Mouse (Mus musculus): ENCODE data around the gene Mif4gd. TPM values are rescaled to one million over a fixed set of nuclear protein-coding genes. Genes with fewer than 3 reads are reported as not detected.

Gene Mif4gd
- polyA plus RNA-seq, 1 experiment: 15.5 TPM

- Histone ChIP-seq H3K36me3 (replicated peaks; ENCODE audit: low read length) (peaks cover 64% of the 10 kb centered on the region), H3K27me3 (replicated peaks) (no peaks in the 10 kb centered on the region), H3K9me3 (no peaks in the 10 kb centered on the region), H3K4me1 (peaks cover 75% of the 10 kb centered on the region), H3K4me3 (replicated peaks) (peak within 1 kb of the TSS; percentile 92)
- TF ChIP-seq GATA1 (IDR thresholded peaks at IDR 0.05; ENCODE audit: borderline replicate concordance, low read length) (no peak), FLI1 (IDR thresholded peaks at IDR 0.05; ENCODE audit: low read length) (no peak)
Observed at GRCm38 (mm10) chr11:115603476-115604303, 9.1 kb downstream of the Mif4gd start, which contains the start of the genes Mrps7 and Gga3. TSS of gene Mrps7 (plus strand) at chr11:115603925. TSS of gene Gga3 (minus strand) at chr11:115604051.

GRCm38 (mm10) chr11:115603128-115603475 is 9.7 kb downstream of the Mif4gd start:
- no peaks in the 10 kb centered on the region for H3K27me3 ChIP-seq (replicated peaks)
- TF ChIP-seq GATA1 (IDR thresholded peaks at IDR 0.05; ENCODE audit: borderline replicate concordance, low read length) (no peak), FLI1 (IDR thresholded peaks at IDR 0.05; ENCODE audit: low read length) (no peak)
- peaks cover 62% of the 10 kb centered on the region for H3K36me3 ChIP-seq (replicated peaks; ENCODE audit: low read length)
- H3K9me3 ChIP-seq: no peaks in the 10 kb centered on the region
- H3K4me1 ChIP-seq: peaks cover 75% of the 10 kb centered on the region
- H3K4me3 ChIP-seq (replicated peaks): peak overlapping the region; percentile 92

- H3K27me3 ChIP-seq (replicated peaks): no peaks in the 10 kb centered on the region
- H3K4me1 ChIP-seq: peaks cover 86% of the 10 kb centered on the region
- no peak for TF ChIP-seq FLI1 (IDR thresholded peaks at IDR 0.05; ENCODE audit: low read length)
- no peak for TF ChIP-seq GATA1 (IDR thresholded peaks at IDR 0.05; ENCODE audit: borderline replicate concordance, low read length)
- H3K9me3 ChIP-seq: no peaks in the 10 kb centered on the region
- peak overlapping the region; percentile 64 for H3K4me3 ChIP-seq (replicated peaks)
- H3K36me3 ChIP-seq (replicated peaks; ENCODE audit: low read length): peaks cover 59% of the 10 kb centered on the region
Observed at GRCm38 (mm10) chr11:115601174-115601573, 11.6 kb downstream of the Mif4gd start.

- Histone ChIP-seq H3K4me3 (replicated peaks) (peak overlapping the region; percentile 64), H3K36me3 (replicated peaks; ENCODE audit: low read length) (peaks cover 57% of the 10 kb centered on the region), H3K27me3 (replicated peaks) (no peaks in the 10 kb centered on the region), H3K4me1 (peaks cover 82% of the 10 kb centered on the region), H3K9me3 (no peaks in the 10 kb centered on the region)
- TF ChIP-seq FLI1 (IDR thresholded peaks at IDR 0.05; ENCODE audit: low read length) (no peak), GATA1 (IDR thresholded peaks at IDR 0.05; ENCODE audit: borderline replicate concordance, low read length) (no peak)
Observed at GRCm38 (mm10) chr11:115600743-115601142, 12.0 kb downstream of the Mif4gd start.

- Histone ChIP-seq H3K36me3 (replicated peaks; ENCODE audit: low read length) (peaks cover 57% of the 10 kb centered on the region), H3K4me3 (replicated peaks) (peak overlapping the region; percentile 78), H3K4me1 (peaks cover 71% of the 10 kb centered on the region), H3K9me3 (no peaks in the 10 kb centered on the region), H3K27me3 (replicated peaks) (no peaks in the 10 kb centered on the region)
- no peak for TF ChIP-seq GATA1 (IDR thresholded peaks at IDR 0.05; ENCODE audit: borderline replicate concordance, low read length)
- no peak for TF ChIP-seq FLI1 (IDR thresholded peaks at IDR 0.05; ENCODE audit: low read length)
Observed at GRCm38 (mm10) chr11:115599722-115600121, 13.0 kb downstream of the Mif4gd start.

- peak overlapping the region; percentile 35 for H3K4me3 ChIP-seq (replicated peaks)
- TF ChIP-seq GATA1 (IDR thresholded peaks at IDR 0.05; ENCODE audit: borderline replicate concordance, low read length): no peak
- no peak for TF ChIP-seq FLI1 (IDR thresholded peaks at IDR 0.05; ENCODE audit: low read length)
- no peaks in the 10 kb centered on the region for H3K27me3 ChIP-seq (replicated peaks)
- peaks cover 66% of the 10 kb centered on the region for H3K4me1 ChIP-seq
- H3K9me3 ChIP-seq: no peaks in the 10 kb centered on the region
- H3K36me3 ChIP-seq (replicated peaks; ENCODE audit: low read length): peaks cover 71% of the 10 kb centered on the region
Observed at GRCm38 (mm10) chr11:115598309-115598708, 14.5 kb downstream of the Mif4gd start.

GRCm38 (mm10) chr11:115595209-115595608 is 17.6 kb downstream of the Mif4gd start:
- no peaks in the 10 kb centered on the region for H3K9me3 ChIP-seq
- peaks cover 45% of the 10 kb centered on the region for H3K4me1 ChIP-seq
- TF ChIP-seq GATA1 (IDR thresholded peaks at IDR 0.05; ENCODE audit: borderline replicate concordance, low read length): no peak
- TF ChIP-seq FLI1 (IDR thresholded peaks at IDR 0.05; ENCODE audit: low read length): no peak
- H3K36me3 ChIP-seq (replicated peaks; ENCODE audit: low read length): peaks cover 82% of the 10 kb centered on the region
- H3K4me3 ChIP-seq (replicated peaks): no peak overlapping the region
- no peaks in the 10 kb centered on the region for H3K27me3 ChIP-seq (replicated peaks)

- Histone ChIP-seq H3K27me3 (replicated peaks) (no peaks in the 10 kb centered on the region), H3K4me1 (peaks cover 10% of the 10 kb centered on the region; the same call in 1 of the 2 replicates), H3K9me3 (no peaks in the 10 kb centered on the region), H3K36me3 (replicated peaks; ENCODE audit: low read length) (peaks cover 94% of the 10 kb centered on the region), H3K4me3 (replicated peaks) (no peak overlapping the region)
- no peak for TF ChIP-seq GATA1 (IDR thresholded peaks at IDR 0.05; ENCODE audit: borderline replicate concordance, low read length)
- no peak for TF ChIP-seq FLI1 (IDR thresholded peaks at IDR 0.05; ENCODE audit: low read length)
Observed at GRCm38 (mm10) chr11:115590526-115591075, 22.2 kb downstream of the Mif4gd start.

- H3K4me1 ChIP-seq: peaks cover 10% of the 10 kb centered on the region; the same call in 1 of the 2 replicates
- no peak overlapping the region for H3K4me3 ChIP-seq (replicated peaks)
- TF ChIP-seq FLI1 (IDR thresholded peaks at IDR 0.05; ENCODE audit: low read length): no peak
- no peak for TF ChIP-seq GATA1 (IDR thresholded peaks at IDR 0.05; ENCODE audit: borderline replicate concordance, low read length)
- H3K36me3 ChIP-seq (replicated peaks; ENCODE audit: low read length): peaks cover 97% of the 10 kb centered on the region
- no peaks in the 10 kb centered on the region for H3K27me3 ChIP-seq (replicated peaks)
- H3K9me3 ChIP-seq: no peaks in the 10 kb centered on the region
Observed at GRCm38 (mm10) chr11:115587984-115588383, 24.8 kb downstream of the Mif4gd start.

GRCm38 (mm10) chr11:115586403-115586802 is 26.4 kb downstream of the Mif4gd start:
- no peaks in the 10 kb centered on the region for H3K9me3 ChIP-seq
- no peak overlapping the region for H3K4me3 ChIP-seq (replicated peaks)
- H3K4me1 ChIP-seq: peaks cover 10% of the 10 kb centered on the region; the same call in 1 of the 2 replicates
- TF ChIP-seq GATA1 (IDR thresholded peaks at IDR 0.05; ENCODE audit: borderline replicate concordance, low read length) (no peak), FLI1 (IDR thresholded peaks at IDR 0.05; ENCODE audit: low read length) (no peak)
- H3K36me3 ChIP-seq (replicated peaks; ENCODE audit: low read length): peaks cover 98% of the 10 kb centered on the region
- H3K27me3 ChIP-seq (replicated peaks): no peaks in the 10 kb centered on the region
